Mouse (Mus musculus): ENCODE measurements at regions not wholly inside any gene's neighbourhood (a gene's known extent, or its start where the extent isn't known, plus 50 kb on each side); places are given as distances from the start of the nearest gene placed in this dataset.
A peak's percentile ranks its signal among the peaks of the same experiment; 100 is the strongest.

GRCm38 (mm10) chr15:42056772-42057171, 1922.6 kb downstream of the 9330182O14Rik start:
- ATAC-seq (ENCODE audit: low FRiP score) (no peak), DNase-seq (ENCODE audit: low spot score) (no peak)
- WGBS, result 75% methylated on average over 3 of the region's 3 CpGs

GRCm38 (mm10) chr15:42068207-42068831, 1934.2 kb downstream of the 9330182O14Rik start:
- DNase-seq (ENCODE audit: low spot score) (peak; percentile 46), ATAC-seq (ENCODE audit: low FRiP score) (peak; percentile 86)

More at GRCm38 (mm10) chr15:42056772-42057171, 1922.6 kb downstream of the 9330182O14Rik start:
- H3K9me3 ChIP-seq (ENCODE audit: control insufficient read depth, low read length), result no peaks in the 10 kb centered on the region
- H3K36me3 ChIP-seq (replicated peaks; ENCODE audit: control insufficient read depth, insufficient read depth), result no peaks in the 10 kb centered on the region
- H3K4me1 ChIP-seq (replicated peaks; ENCODE audit: control insufficient read depth, insufficient read depth, low read length), result no peaks in the 10 kb centered on the region
- no peak overlapping the region for H3K4me2 ChIP-seq (replicated peaks)
- H3K4me3 ChIP-seq (replicated peaks; ENCODE audit: low read length), result no peak overlapping the region
- no peak overlapping the region for H3K27ac ChIP-seq
- H3K9ac ChIP-seq, result no peak overlapping the region
- H3K27me3 ChIP-seq (ENCODE audit: control insufficient read depth, insufficient read depth, low read length), result no peaks in the 10 kb centered on the region

GRCm38 (mm10) chr15:42069072-42069471, 1934.9 kb downstream of the 9330182O14Rik start:
- no peak for ATAC-seq (ENCODE audit: low FRiP score)

More at GRCm38 (mm10) chr15:42068207-42068831, 1934.2 kb downstream of the 9330182O14Rik start:
- Histone ChIP-seq H3K4me1 (replicated peaks; ENCODE audit: control insufficient read depth, insufficient read depth, low read length) (no peaks in the 10 kb centered on the region), H3K4me2 (replicated peaks) (no peak overlapping the region), H3K9ac (no peak overlapping the region), H3K27ac (no peak overlapping the region), H3K36me3 (replicated peaks; ENCODE audit: control insufficient read depth, insufficient read depth) (no peaks in the 10 kb centered on the region), H3K27me3 (ENCODE audit: control insufficient read depth, insufficient read depth, low read length) (no peaks in the 10 kb centered on the region), H3K4me3 (replicated peaks; ENCODE audit: low read length) (no peak overlapping the region), H3K9me3 (ENCODE audit: control insufficient read depth, low read length) (no peaks in the 10 kb centered on the region)
- 61% methylated on average over 5 of the region's 5 CpGs for WGBS

GRCm38 (mm10) chr15:42073486-42073885, 1939.3 kb downstream of the 9330182O14Rik start:
- Histone ChIP-seq H3K4me2 (replicated peaks) (no peak overlapping the region), H3K9ac (no peak overlapping the region)
- ATAC-seq (ENCODE audit: low FRiP score), result no peak

More at GRCm38 (mm10) chr15:42069072-42069471, 1934.9 kb downstream of the 9330182O14Rik start:
- Histone ChIP-seq H3K4me1 (replicated peaks; ENCODE audit: control insufficient read depth, insufficient read depth, low read length) (no peaks in the 10 kb centered on the region), H3K4me3 (replicated peaks; ENCODE audit: low read length) (no peak overlapping the region), H3K9ac (no peak overlapping the region), H3K9me3 (ENCODE audit: control insufficient read depth, low read length) (no peaks in the 10 kb centered on the region), H3K36me3 (replicated peaks; ENCODE audit: control insufficient read depth, insufficient read depth) (no peaks in the 10 kb centered on the region), H3K27me3 (ENCODE audit: control insufficient read depth, insufficient read depth, low read length) (no peaks in the 10 kb centered on the region), H3K4me2 (replicated peaks) (no peak overlapping the region), H3K27ac (no peak overlapping the region; the same call in 1 of the 2 replicates)
- no peak for DNase-seq (ENCODE audit: low spot score)
- 59% methylated on average over 3 of the region's 3 CpGs for WGBS

GRCm38 (mm10) chr15:42082436-42082835, 1948.3 kb downstream of the 9330182O14Rik start:
- Histone ChIP-seq H3K9ac (no peak overlapping the region), H3K4me1 (replicated peaks; ENCODE audit: control insufficient read depth, insufficient read depth, low read length) (no peaks in the 10 kb centered on the region), H3K9me3 (ENCODE audit: control insufficient read depth, low read length) (no peaks in the 10 kb centered on the region), H3K36me3 (replicated peaks; ENCODE audit: control insufficient read depth, insufficient read depth) (no peaks in the 10 kb centered on the region), H3K4me2 (replicated peaks) (no peak overlapping the region), H3K27ac (no peak overlapping the region), H3K4me3 (replicated peaks; ENCODE audit: low read length) (no peak overlapping the region), H3K27me3 (ENCODE audit: control insufficient read depth, insufficient read depth, low read length) (no peaks in the 10 kb centered on the region)
- 85% methylated on average over 2 of the region's 2 CpGs for WGBS
- DNase-seq (ENCODE audit: low spot score) (no peak), ATAC-seq (ENCODE audit: low FRiP score) (no peak)

More at GRCm38 (mm10) chr15:42073486-42073885, 1939.3 kb downstream of the 9330182O14Rik start:
- H3K27me3 ChIP-seq (ENCODE audit: control insufficient read depth, insufficient read depth, low read length), result no peaks in the 10 kb centered on the region
- H3K27ac ChIP-seq, result no peak overlapping the region
- DNase-seq (ENCODE audit: low spot score), result no peak
- H3K9me3 ChIP-seq (ENCODE audit: control insufficient read depth, low read length), result no peaks in the 10 kb centered on the region
- no peak overlapping the region for H3K4me3 ChIP-seq (replicated peaks; ENCODE audit: low read length)
- H3K36me3 ChIP-seq (replicated peaks; ENCODE audit: control insufficient read depth, insufficient read depth), result no peaks in the 10 kb centered on the region
- H3K4me1 ChIP-seq (replicated peaks; ENCODE audit: control insufficient read depth, insufficient read depth, low read length), result no peaks in the 10 kb centered on the region

GRCm38 (mm10) chr15:42100730-42101129, 1966.6 kb downstream of the 9330182O14Rik start:
- H3K9ac ChIP-seq, result no peak overlapping the region
- H3K4me3 ChIP-seq (replicated peaks; ENCODE audit: low read length), result no peak overlapping the region
- no peak overlapping the region for H3K27ac ChIP-seq
- H3K4me1 ChIP-seq (replicated peaks; ENCODE audit: control insufficient read depth, insufficient read depth, low read length), result no peaks in the 10 kb centered on the region
- ATAC-seq (ENCODE audit: low FRiP score) (no peak), DNase-seq (ENCODE audit: low spot score) (no peak)
- no peaks in the 10 kb centered on the region for H3K27me3 ChIP-seq (ENCODE audit: control insufficient read depth, insufficient read depth, low read length)
- H3K36me3 ChIP-seq (replicated peaks; ENCODE audit: control insufficient read depth, insufficient read depth), result no peaks in the 10 kb centered on the region
- no peaks in the 10 kb centered on the region for H3K9me3 ChIP-seq (ENCODE audit: control insufficient read depth, low read length)
- 50% methylated on average over 2 of the region's 2 CpGs for WGBS
- H3K4me2 ChIP-seq (replicated peaks), result no peak overlapping the region

GRCm38 (mm10) chr15:42104816-42105215, 1970.7 kb downstream of the 9330182O14Rik start:
- H3K9me3 ChIP-seq (ENCODE audit: control insufficient read depth, low read length), result no peaks in the 10 kb centered on the region
- no peak overlapping the region for H3K27ac ChIP-seq
- no peak overlapping the region for H3K4me2 ChIP-seq (replicated peaks)
- H3K4me1 ChIP-seq (replicated peaks; ENCODE audit: control insufficient read depth, insufficient read depth, low read length), result no peaks in the 10 kb centered on the region
- no peaks in the 10 kb centered on the region for H3K27me3 ChIP-seq (ENCODE audit: control insufficient read depth, insufficient read depth, low read length)
- 86% methylated on average over 2 of the region's 2 CpGs for WGBS
- no peak overlapping the region for H3K4me3 ChIP-seq (replicated peaks; ENCODE audit: low read length)
- DNase-seq (ENCODE audit: low spot score), result no peak
- ATAC-seq (ENCODE audit: low FRiP score), result no peak
- H3K9ac ChIP-seq, result no peak overlapping the region
- no peaks in the 10 kb centered on the region for H3K36me3 ChIP-seq (replicated peaks; ENCODE audit: control insufficient read depth, insufficient read depth)

GRCm38 (mm10) chr15:42107106-42107505, 1972.9 kb downstream of the 9330182O14Rik start:
- H3K27ac ChIP-seq, result no peak overlapping the region
- no peaks in the 10 kb centered on the region for H3K27me3 ChIP-seq (ENCODE audit: control insufficient read depth, insufficient read depth, low read length)
- H3K4me1 ChIP-seq (replicated peaks; ENCODE audit: control insufficient read depth, insufficient read depth, low read length), result no peaks in the 10 kb centered on the region
- no peak for DNase-seq (ENCODE audit: low spot score)
- no peak overlapping the region for H3K4me2 ChIP-seq (replicated peaks)
- ATAC-seq (ENCODE audit: low FRiP score), result no peak
- no peaks in the 10 kb centered on the region for H3K9me3 ChIP-seq (ENCODE audit: control insufficient read depth, low read length)
- no peak overlapping the region for H3K4me3 ChIP-seq (replicated peaks; ENCODE audit: low read length)
- no peaks in the 10 kb centered on the region for H3K36me3 ChIP-seq (replicated peaks; ENCODE audit: control insufficient read depth, insufficient read depth)
- H3K9ac ChIP-seq, result no peak overlapping the region

GRCm38 (mm10) chr15:42111811-42112210, 1977.6 kb downstream of the 9330182O14Rik start:
- H3K9me3 ChIP-seq (ENCODE audit: control insufficient read depth, low read length), result no peaks in the 10 kb centered on the region
- H3K27ac ChIP-seq, result no peak overlapping the region
- ATAC-seq (ENCODE audit: low FRiP score), result no peak
- no peak overlapping the region for H3K4me3 ChIP-seq (replicated peaks; ENCODE audit: low read length)
- DNase-seq (ENCODE audit: low spot score), result no peak
- H3K4me2 ChIP-seq (replicated peaks), result no peak overlapping the region
- H3K27me3 ChIP-seq (ENCODE audit: control insufficient read depth, insufficient read depth, low read length), result no peaks in the 10 kb centered on the region
- 77% methylated on average over 5 of the region's 5 CpGs for WGBS
- no peaks in the 10 kb centered on the region for H3K36me3 ChIP-seq (replicated peaks; ENCODE audit: control insufficient read depth, insufficient read depth)
- H3K9ac ChIP-seq, result no peak overlapping the region
- no peaks in the 10 kb centered on the region for H3K4me1 ChIP-seq (replicated peaks; ENCODE audit: control insufficient read depth, insufficient read depth, low read length)

GRCm38 (mm10) chr15:42127471-42127870, 1993.3 kb downstream of the 9330182O14Rik start:
- no peak overlapping the region for H3K4me2 ChIP-seq (replicated peaks)
- no peaks in the 10 kb centered on the region for H3K27me3 ChIP-seq (ENCODE audit: control insufficient read depth, insufficient read depth, low read length)
- WGBS, result 93% methylated on average over 1 of the region's 1 CpGs
- no peak for DNase-seq (ENCODE audit: low spot score)
- H3K27ac ChIP-seq, result no peak overlapping the region
- no peaks in the 10 kb centered on the region for H3K36me3 ChIP-seq (replicated peaks; ENCODE audit: control insufficient read depth, insufficient read depth)
- H3K9ac ChIP-seq, result no peak overlapping the region
- no peak for ATAC-seq (ENCODE audit: low FRiP score)
- H3K4me1 ChIP-seq (replicated peaks; ENCODE audit: control insufficient read depth, insufficient read depth, low read length), result no peaks in the 10 kb centered on the region
- H3K4me3 ChIP-seq (replicated peaks; ENCODE audit: low read length), result no peak overlapping the region
- no peaks in the 10 kb centered on the region for H3K9me3 ChIP-seq (ENCODE audit: control insufficient read depth, low read length)

Measured in hindbrain, embryonic 14.5 days (tissue).